Mouse (Mus musculus): ENCODE measurements at regions not wholly inside any gene's neighbourhood (a gene's known extent, or its start where the extent isn't known, plus 50 kb on each side); places are given as distances from the start of the nearest gene placed in this dataset.
A peak's percentile ranks its signal among the peaks of the same experiment; 100 is the strongest.

DNA sequence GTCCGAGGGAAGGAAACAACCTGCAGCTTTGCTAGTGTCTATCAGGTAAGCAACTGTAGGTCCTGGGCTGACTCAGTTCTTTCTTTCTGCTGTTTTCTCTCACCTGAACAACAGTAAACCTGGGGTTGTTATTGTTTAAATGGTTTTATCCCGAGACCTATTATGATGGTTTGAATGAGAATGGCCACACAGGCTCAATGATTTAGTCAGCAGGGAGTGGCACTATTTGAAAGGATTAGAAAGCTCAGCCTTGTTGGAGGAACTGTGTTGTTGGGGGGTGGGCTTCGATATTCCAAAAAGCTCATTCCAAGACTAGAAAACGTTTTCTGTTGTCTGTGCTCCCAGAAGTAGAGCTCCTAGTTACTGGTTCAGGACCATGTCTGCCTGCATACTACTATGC lies 126.8 kb upstream of the B430218F22Rik start:
- Histone ChIP-seq H3K9ac (ENCODE audit: low read depth, poor library complexity, severe bottlenecking) (no peak overlapping the region), H3K4me3 (ENCODE audit: low read depth, low read length) (no peak overlapping the region), H3K9me3 (replicated peaks; ENCODE audit: control insufficient read depth, insufficient read depth, low read length, poor library complexity, severe bottlenecking) (no peaks in the 10 kb centered on the region), H3K36me3 (ENCODE audit: control insufficient read depth, insufficient read depth, low read length, poor library complexity, severe bottlenecking) (no peaks in the 10 kb centered on the region), H3K27ac (ENCODE audit: insufficient read depth, low read length) (peak overlapping the region; percentile 51; the same call in 1 of the 2 replicates), H3K27me3 (ENCODE audit: control insufficient read depth, insufficient read depth, low read length, poor library complexity, severe bottlenecking) (no peaks in the 10 kb centered on the region), H3K4me1 (ENCODE audit: control insufficient read depth, insufficient read depth, low read length) (peaks cover 1% of the 10 kb centered on the region)
- TF ChIP-seq EP300 (IDR thresholded peaks at IDR 0.05; ENCODE audit: insufficient read depth, low read depth, low read length) (no peak), CTCF (IDR thresholded peaks at IDR 0.05; ENCODE audit: low read depth, low read length) (no peak), POLR2A (IDR thresholded peaks at IDR 0.05; ENCODE audit: insufficient read depth, low read length) (no peak)

DNA sequence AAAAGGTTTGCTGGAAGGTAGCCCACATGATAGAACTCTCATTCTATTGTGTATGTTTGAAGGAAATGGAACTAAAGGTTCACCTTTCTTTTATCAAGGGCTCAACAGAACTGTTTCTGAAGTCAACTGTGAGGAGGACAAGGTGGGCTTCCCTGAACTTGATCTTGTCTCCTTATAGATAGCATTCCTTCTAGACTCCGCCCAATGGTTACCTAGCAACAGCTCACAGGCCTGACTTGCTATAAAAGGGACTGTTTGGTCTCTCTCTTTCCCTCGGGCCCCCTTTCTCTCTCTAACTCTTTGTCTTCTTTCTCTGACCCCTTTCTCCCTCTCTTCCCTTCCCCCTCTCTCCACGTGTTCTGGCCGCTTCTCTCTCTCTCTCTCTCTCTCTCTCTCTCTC lies 123.5 kb upstream of the B430218F22Rik start:
- Histone ChIP-seq H3K9me3 (replicated peaks; ENCODE audit: control insufficient read depth, insufficient read depth, low read length, poor library complexity, severe bottlenecking) (peaks cover 9% of the 10 kb centered on the region; the same call in 1 of the 2 replicates), H3K4me3 (ENCODE audit: low read depth, low read length) (no peak overlapping the region), H3K36me3 (ENCODE audit: control insufficient read depth, insufficient read depth, low read length, poor library complexity, severe bottlenecking) (no peaks in the 10 kb centered on the region), H3K27me3 (ENCODE audit: control insufficient read depth, insufficient read depth, low read length, poor library complexity, severe bottlenecking) (no peaks in the 10 kb centered on the region), H3K27ac (ENCODE audit: insufficient read depth, low read length) (peak overlapping the region; percentile 19; the same call in 1 of the 2 replicates), H3K9ac (ENCODE audit: low read depth, poor library complexity, severe bottlenecking) (no peak overlapping the region), H3K4me1 (ENCODE audit: control insufficient read depth, insufficient read depth, low read length) (peaks cover 1% of the 10 kb centered on the region)
- no peak for TF ChIP-seq POLR2A (IDR thresholded peaks at IDR 0.05; ENCODE audit: insufficient read depth, low read length)
- no peak for TF ChIP-seq EP300 (IDR thresholded peaks at IDR 0.05; ENCODE audit: insufficient read depth, low read depth, low read length)
- no peak for TF ChIP-seq CTCF (IDR thresholded peaks at IDR 0.05; ENCODE audit: low read depth, low read length)

DNA sequence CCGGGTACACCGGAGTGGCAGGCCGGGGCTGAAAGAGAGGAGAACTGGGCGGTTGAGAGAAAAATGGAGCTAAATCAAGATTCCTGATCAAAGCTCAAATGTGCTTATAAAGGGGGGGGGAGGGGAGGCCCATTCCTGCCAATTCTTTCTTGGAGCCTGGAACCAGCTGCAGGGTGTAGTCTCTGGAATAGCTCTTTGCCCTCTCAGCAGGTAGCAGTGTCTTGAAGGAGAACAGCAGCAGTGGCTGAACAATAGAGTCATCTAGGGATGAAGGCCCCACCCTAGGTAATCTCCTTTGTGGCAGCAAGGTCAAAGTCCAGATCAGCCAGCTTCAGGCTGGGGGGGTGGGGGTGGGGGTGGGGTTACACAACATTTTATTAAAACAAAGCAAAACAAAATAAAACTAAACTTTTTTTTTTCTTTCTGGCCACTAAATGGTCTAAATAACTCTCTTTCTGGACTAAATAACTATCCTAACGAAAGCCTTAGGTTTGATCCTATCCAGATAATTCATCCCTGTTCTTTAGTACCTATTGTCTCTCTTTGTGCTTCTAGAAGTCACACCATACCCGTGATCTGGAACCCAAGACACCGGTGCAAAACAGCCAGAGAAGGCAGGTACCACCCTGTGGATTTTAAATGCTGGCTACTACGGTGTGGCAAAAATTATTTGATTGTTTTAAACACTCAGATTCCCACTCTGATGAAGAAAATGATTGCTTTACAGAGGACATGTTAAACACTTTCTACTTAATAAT lies 120.5 kb upstream of the B430218F22Rik start:
- Histone ChIP-seq H3K4me3 (ENCODE audit: low read depth, low read length) (no peak overlapping the region), H3K36me3 (ENCODE audit: control insufficient read depth, insufficient read depth, low read length, poor library complexity, severe bottlenecking) (no peaks in the 10 kb centered on the region), H3K9ac (ENCODE audit: low read depth, poor library complexity, severe bottlenecking) (0 out of 2 replicates have a peak overlapping the region, but pooled peaks have one; percentile 31), H3K27me3 (ENCODE audit: control insufficient read depth, insufficient read depth, low read length, poor library complexity, severe bottlenecking) (no peaks in the 10 kb centered on the region), H3K27ac (ENCODE audit: insufficient read depth, low read length) (peak overlapping the region; percentile 94), H3K4me1 (ENCODE audit: control insufficient read depth, insufficient read depth, low read length) (no peaks in the 10 kb centered on the region), H3K9me3 (replicated peaks; ENCODE audit: control insufficient read depth, insufficient read depth, low read length, poor library complexity, severe bottlenecking) (peaks cover 21% of the 10 kb centered on the region; the same call in 1 of the 2 replicates)
- TF ChIP-seq POLR2A (IDR thresholded peaks at IDR 0.05; ENCODE audit: insufficient read depth, low read length) (no peak), EP300 (IDR thresholded peaks at IDR 0.05; ENCODE audit: insufficient read depth, low read depth, low read length) (peak; percentile 91), CTCF (IDR thresholded peaks at IDR 0.05; ENCODE audit: low read depth, low read length) (no peak)

DNA sequence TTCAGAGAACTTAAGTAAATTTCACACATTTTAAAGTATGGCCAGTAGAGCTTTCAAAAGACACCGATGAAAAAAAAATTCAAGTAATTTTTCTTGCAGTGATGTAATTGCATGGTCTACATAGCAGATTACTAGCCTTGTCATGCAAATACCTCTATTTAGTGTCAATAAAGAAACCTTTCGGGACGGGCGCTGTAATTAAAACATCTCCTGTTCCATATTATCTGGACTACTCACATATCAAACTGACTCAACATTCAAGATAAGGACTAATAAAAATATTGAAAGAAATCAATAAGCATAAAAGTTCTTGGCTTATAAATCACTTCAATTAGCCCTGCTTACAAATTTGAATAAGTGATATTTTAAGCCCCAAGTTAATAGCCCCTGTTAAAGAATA lies 113.5 kb upstream of the B430218F22Rik start:
- H3K4me3 ChIP-seq (ENCODE audit: low read depth, low read length) = no peak overlapping the region
- H3K27ac ChIP-seq (ENCODE audit: insufficient read depth, low read length) = no peak overlapping the region
- H3K9me3 ChIP-seq (replicated peaks; ENCODE audit: control insufficient read depth, insufficient read depth, low read length, poor library complexity, severe bottlenecking) = peaks cover 13% of the 10 kb centered on the region; the same call in 1 of the 2 replicates
- no peaks in the 10 kb centered on the region for H3K27me3 ChIP-seq (ENCODE audit: control insufficient read depth, insufficient read depth, low read length, poor library complexity, severe bottlenecking)
- TF ChIP-seq POLR2A (IDR thresholded peaks at IDR 0.05; ENCODE audit: insufficient read depth, low read length) (no peak), EP300 (IDR thresholded peaks at IDR 0.05; ENCODE audit: insufficient read depth, low read depth, low read length) (no peak), CTCF (IDR thresholded peaks at IDR 0.05; ENCODE audit: low read depth, low read length) (no peak)
- H3K36me3 ChIP-seq (ENCODE audit: control insufficient read depth, insufficient read depth, low read length, poor library complexity, severe bottlenecking) = no peaks in the 10 kb centered on the region
- H3K4me1 ChIP-seq (ENCODE audit: control insufficient read depth, insufficient read depth, low read length) = no peaks in the 10 kb centered on the region
- H3K9ac ChIP-seq (ENCODE audit: low read depth, poor library complexity, severe bottlenecking) = no peak overlapping the region

DNA sequence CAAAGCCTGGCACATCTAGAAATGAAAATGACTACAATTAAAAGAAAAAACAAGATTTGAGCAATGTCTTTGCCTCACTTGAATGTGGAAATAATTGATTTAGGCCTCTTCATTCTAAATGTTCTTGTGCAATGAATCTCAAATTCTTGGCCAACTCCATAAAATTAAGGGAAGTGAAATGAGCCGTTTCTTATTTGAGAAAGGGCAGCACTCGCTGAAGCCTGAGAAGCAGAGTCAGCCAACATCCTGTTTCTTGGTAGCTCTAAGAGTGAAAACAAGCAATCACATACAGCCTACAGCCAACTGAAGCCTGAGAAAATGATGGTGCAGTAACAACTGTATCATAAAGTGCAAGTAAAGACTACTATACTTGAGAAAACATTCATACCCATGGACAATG lies 105.5 kb upstream of the B430218F22Rik start:
- no peak for TF ChIP-seq CTCF (IDR thresholded peaks at IDR 0.05; ENCODE audit: low read depth, low read length)
- no peak for TF ChIP-seq POLR2A (IDR thresholded peaks at IDR 0.05; ENCODE audit: insufficient read depth, low read length)
- no peak for TF ChIP-seq EP300 (IDR thresholded peaks at IDR 0.05; ENCODE audit: insufficient read depth, low read depth, low read length)
- Histone ChIP-seq H3K4me3 (ENCODE audit: low read depth, low read length) (no peak overlapping the region), H3K36me3 (ENCODE audit: control insufficient read depth, insufficient read depth, low read length, poor library complexity, severe bottlenecking) (no peaks in the 10 kb centered on the region), H3K9ac (ENCODE audit: low read depth, poor library complexity, severe bottlenecking) (no peak overlapping the region), H3K9me3 (replicated peaks; ENCODE audit: control insufficient read depth, insufficient read depth, low read length, poor library complexity, severe bottlenecking) (no peaks in the 10 kb centered on the region), H3K27ac (ENCODE audit: insufficient read depth, low read length) (no peak overlapping the region), H3K27me3 (ENCODE audit: control insufficient read depth, insufficient read depth, low read length, poor library complexity, severe bottlenecking) (no peaks in the 10 kb centered on the region), H3K4me1 (ENCODE audit: control insufficient read depth, insufficient read depth, low read length) (no peaks in the 10 kb centered on the region)

DNA sequence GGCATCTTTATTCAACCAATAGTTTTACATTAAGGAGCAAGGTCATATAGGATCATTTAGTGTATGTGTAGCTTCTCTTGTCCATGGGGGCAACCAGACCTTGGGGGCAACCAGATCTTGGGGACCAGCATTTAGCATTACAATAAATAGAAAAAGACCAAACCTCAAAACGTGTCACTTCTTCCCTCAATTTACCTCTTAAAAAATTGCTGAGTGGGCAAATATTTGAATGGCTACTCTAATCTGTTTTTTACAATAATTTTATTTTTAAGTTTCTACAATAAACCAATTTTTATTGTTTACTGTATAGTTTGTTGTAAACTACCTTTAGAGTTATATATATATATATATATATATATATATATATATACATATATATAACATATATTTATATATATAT lies 92.7 kb upstream of the B430218F22Rik start:
- Histone ChIP-seq H3K27ac (ENCODE audit: insufficient read depth, low read length) (no peak overlapping the region), H3K4me1 (ENCODE audit: control insufficient read depth, insufficient read depth, low read length) (no peaks in the 10 kb centered on the region), H3K9ac (ENCODE audit: low read depth, poor library complexity, severe bottlenecking) (no peak overlapping the region), H3K27me3 (ENCODE audit: control insufficient read depth, insufficient read depth, low read length, poor library complexity, severe bottlenecking) (no peaks in the 10 kb centered on the region), H3K9me3 (replicated peaks; ENCODE audit: control insufficient read depth, insufficient read depth, low read length, poor library complexity, severe bottlenecking) (peaks cover 4% of the 10 kb centered on the region; the same call in 1 of the 2 replicates), H3K36me3 (ENCODE audit: control insufficient read depth, insufficient read depth, low read length, poor library complexity, severe bottlenecking) (no peaks in the 10 kb centered on the region), H3K4me3 (ENCODE audit: low read depth, low read length) (no peak overlapping the region)
- no peak for TF ChIP-seq CTCF (IDR thresholded peaks at IDR 0.05; ENCODE audit: low read depth, low read length)
- TF ChIP-seq POLR2A (IDR thresholded peaks at IDR 0.05; ENCODE audit: insufficient read depth, low read length) = no peak
- no peak for TF ChIP-seq EP300 (IDR thresholded peaks at IDR 0.05; ENCODE audit: insufficient read depth, low read depth, low read length)
